Mouse (Mus musculus): ENCODE measurements around the gene Col8a1.

GRCm38 (mm10) chr16:57801886-57802285 is 47.3 kb upstream of the Col8a1 start:
- TF ChIP-seq CTCF (IDR thresholded peaks at IDR 0.05; ENCODE audit: low read depth, low read length) (no peak), EP300 (IDR thresholded peaks at IDR 0.05; ENCODE audit: insufficient read depth, low read depth, low read length) (no peak)
